Mouse (Mus musculus) midbrain, embryonic 11.5 days (tissue): ENCODE data around the gene Gtpbp8. TPM values are rescaled to one million over a fixed set of nuclear protein-coding genes. Genes with fewer than 3 reads are reported as not detected.

ENCODE experiments used
- ATAC-seq: fragments of 200-750 bp; cut with Nextera tagmentation; 2 replicates; pipeline ENCODE4 v1.8.0; 2017; ENCODE audit warnings: moderate TSS enrichment, moderate library complexity; ENCODE audit not compliant: low FRiP score
- DNase-seq: peaks from one replicate; pipeline ENCODE4 v3.0.0; 2015; ENCODE audit warnings: low spot score; ENCODE audit errors: missing footprints
- H3K27ac ChIP-seq: fragments of 300-500 bp; sonication (generic); 2 replicates; pipeline ENCODE4 v1.5.1; 2014; ENCODE audit warnings: low read depth, low read length
- H3K27me3 ChIP-seq: fragments of 300-500 bp; sonication (generic); 2 replicates; pipeline ENCODE4 v1.6.1; 2014; ENCODE audit warnings: mild to moderate bottlenecking, low read length, moderate library complexity, mixed read lengths; ENCODE audit not compliant: control insufficient read depth, insufficient read depth
- H3K36me3 ChIP-seq: fragments of 300-500 bp; sonication (generic); 2 replicates; pipeline ENCODE4 v1.6.1; 2014; ENCODE audit warnings: mild to moderate bottlenecking, low read length, moderate library complexity, mixed read lengths; ENCODE audit not compliant: control insufficient read depth, insufficient read depth
- H3K4me1 ChIP-seq: fragments of 300-500 bp; sonication (generic); 2 replicates; pipeline ENCODE4 v1.6.1; 2014; ENCODE audit warnings: low read length; ENCODE audit not compliant: control insufficient read depth, insufficient read depth
- H3K4me2 ChIP-seq: fragments of 300-500 bp; sonication (generic); 2 replicates; pipeline ENCODE4 v1.6.1; 2014; ENCODE audit warnings: mild to moderate bottlenecking, moderate library complexity
- H3K4me3 ChIP-seq: fragments of 300-500 bp; sonication (generic); 2 replicates; pipeline ENCODE4 v1.5.1; 2014; ENCODE audit warnings: low read depth, low read length
- H3K9ac ChIP-seq: fragments of 300-500 bp; sonication (generic); 2 replicates; pipeline ENCODE4 v1.6.1; 2014; ENCODE audit warnings: low read length
- H3K9me3 ChIP-seq: fragments of 300-500 bp; sonication (generic); 2 replicates; pipeline ENCODE4 v1.6.1; 2016; ENCODE audit warnings: low read length; ENCODE audit not compliant: control insufficient read depth
- WGBS: fragments of 180-500 bp; shearing (Covaris S2); extraction: QIAGEN DNeasy Blood & Tissue Kit; methylation state at CpG from one replicate; pipeline ENCODE4 v1.1.7; 2014; 5-methylcytosine and 5-hydroxymethylcytosine counted together
- polyA plus RNA-seq: library from polyadenylated mRNA; unstranded; fragments of >200 nt; fragmentation: Nextera tagmentation; extraction: Ambion mirVana; gene quantifications from 2 replicates; pipeline ENCODE4 v1.2.1, GENCODE M21; 2014

Gene Gtpbp8
- polyA plus RNA-seq, 1 experiment from 2014 or later: 37.8 TPM

DNA sequence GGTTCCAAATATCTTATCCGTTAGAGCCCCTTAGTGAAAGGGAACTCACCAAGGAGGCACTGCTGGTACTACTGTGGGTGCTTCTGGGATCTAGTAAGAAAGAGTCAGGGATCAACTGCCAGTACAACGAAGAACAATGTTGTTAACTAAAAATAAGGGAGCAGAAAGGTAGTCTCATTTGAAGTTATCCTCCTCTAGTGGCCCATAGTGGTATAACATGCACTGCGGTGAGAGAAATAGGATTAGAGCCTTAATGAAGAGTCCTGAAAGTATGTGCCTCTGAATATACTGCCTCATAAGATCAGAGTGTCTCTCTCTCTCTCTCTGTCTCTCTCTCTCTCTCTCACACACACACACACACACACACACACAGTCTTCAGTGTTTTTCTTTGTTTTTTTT is 25.6 kb downstream of the Gtpbp8 start:
- ATAC-seq (no peak), DNase-seq (peak; percentile 91)
- H3K4me2 ChIP-seq: no peak overlapping the region
- 72% methylated on average over 3 of the region's 3 CpGs for WGBS
- no peaks in the 10 kb centered on the region for H3K9me3 ChIP-seq
- H3K27me3 ChIP-seq: no peaks in the 10 kb centered on the region
- no peaks in the 10 kb centered on the region; the same call in 1 of the 2 replicates for H3K36me3 ChIP-seq
- H3K9ac ChIP-seq: no peak overlapping the region
- peaks cover 5% of the 10 kb centered on the region; the same call in 1 of the 2 replicates for H3K4me1 ChIP-seq
- no peak overlapping the region for H3K4me3 ChIP-seq
- no peak overlapping the region for H3K27ac ChIP-seq

DNA sequence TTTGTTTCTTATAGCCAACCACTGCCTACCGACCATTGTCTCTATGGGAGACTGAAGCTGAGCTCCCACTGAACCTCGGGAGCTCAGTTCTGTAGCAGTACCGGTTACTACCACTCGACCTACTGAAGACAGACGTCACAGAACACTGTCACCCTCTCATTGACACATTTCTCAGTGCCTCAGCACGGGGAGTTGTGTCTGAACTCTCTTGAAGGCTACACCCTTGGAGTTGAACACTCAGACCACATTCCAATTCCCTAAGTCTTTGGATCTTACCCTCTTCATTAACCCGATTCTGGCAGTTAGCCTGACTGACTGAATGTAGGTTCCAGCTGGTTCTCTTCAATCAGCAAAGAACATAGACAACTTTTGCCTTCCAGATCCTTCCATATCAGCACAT is 26.8 kb downstream of the Gtpbp8 start:
- no peaks in the 10 kb centered on the region; the same call in 1 of the 2 replicates for H3K36me3 ChIP-seq
- H3K4me2 ChIP-seq: no peak overlapping the region
- peaks cover 2% of the 10 kb centered on the region; the same call in 1 of the 2 replicates for H3K4me1 ChIP-seq
- DNase-seq: no peak
- no peak overlapping the region for H3K4me3 ChIP-seq
- no peaks in the 10 kb centered on the region for H3K9me3 ChIP-seq
- no peak for ATAC-seq
- no peak overlapping the region for H3K9ac ChIP-seq
- H3K27me3 ChIP-seq: no peaks in the 10 kb centered on the region
- H3K27ac ChIP-seq: no peak overlapping the region
- 80% methylated on average over 7 of the region's 7 CpGs for WGBS

DNA sequence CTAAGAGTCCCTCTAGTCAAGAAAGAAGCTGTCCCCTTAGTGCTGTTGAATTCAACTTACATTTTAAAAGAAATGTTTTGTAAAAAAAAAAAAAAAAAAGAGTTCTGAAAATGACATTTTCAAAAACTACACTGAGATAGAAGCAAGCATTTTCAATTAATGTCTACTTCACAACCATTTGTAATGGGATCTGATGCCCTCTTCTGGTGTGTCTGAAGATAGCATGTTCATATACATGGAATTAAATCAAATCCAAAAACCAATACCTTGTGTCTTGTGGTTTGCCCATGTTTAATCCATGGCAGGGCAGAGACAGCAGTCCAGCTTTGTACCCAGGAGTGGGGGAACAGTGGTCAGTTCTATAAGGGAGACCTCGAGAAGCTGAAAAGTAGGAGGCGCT is 28.3 kb downstream of the Gtpbp8 start:
- Histone ChIP-seq H3K9ac (no peak overlapping the region), H3K27ac (no peak overlapping the region), H3K4me2 (no peak overlapping the region), H3K4me1 (no peaks in the 10 kb centered on the region), H3K36me3 (no peaks in the 10 kb centered on the region; the same call in 1 of the 2 replicates), H3K9me3 (no peaks in the 10 kb centered on the region), H3K4me3 (no peak overlapping the region), H3K27me3 (no peaks in the 10 kb centered on the region)
- no peak for ATAC-seq
- 76% methylated on average over 2 of the region's 2 CpGs for WGBS
- DNase-seq: no peak

DNA sequence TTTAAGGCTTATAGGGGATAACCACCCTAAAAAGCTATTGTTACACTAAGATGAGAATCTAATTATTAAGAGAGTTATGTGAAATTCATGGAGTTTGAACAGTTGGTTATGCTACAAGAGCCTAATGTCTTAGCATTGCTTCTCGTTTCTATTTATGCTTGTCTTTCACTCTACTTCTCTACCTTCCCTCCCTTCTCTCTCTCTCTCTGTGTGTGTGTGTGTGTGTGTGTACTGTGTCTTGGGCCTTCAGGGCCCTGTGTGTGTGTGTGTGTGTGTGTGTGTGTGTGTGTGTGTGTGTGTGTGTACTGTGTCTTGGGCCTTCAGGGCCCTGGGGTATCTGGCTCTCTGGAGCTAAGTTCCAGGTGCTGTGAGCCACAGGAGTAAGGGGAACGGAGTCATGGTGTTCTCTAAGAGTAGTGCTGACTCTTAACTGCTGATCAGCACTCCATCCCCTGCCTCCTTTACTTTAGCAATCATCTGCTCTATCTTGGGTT is 29.0 kb downstream of the Gtpbp8 start:
- Histone ChIP-seq H3K9me3 (no peaks in the 10 kb centered on the region), H3K27me3 (no peaks in the 10 kb centered on the region), H3K36me3 (no peaks in the 10 kb centered on the region; the same call in 1 of the 2 replicates), H3K4me2 (no peak overlapping the region), H3K4me3 (no peak overlapping the region), H3K4me1 (no peaks in the 10 kb centered on the region), H3K9ac (no peak overlapping the region), H3K27ac (no peak overlapping the region)
- DNase-seq (peak; percentile 91), ATAC-seq (peak; percentile 72)
- 67% methylated on average over 2 of the region's 2 CpGs for WGBS

DNA sequence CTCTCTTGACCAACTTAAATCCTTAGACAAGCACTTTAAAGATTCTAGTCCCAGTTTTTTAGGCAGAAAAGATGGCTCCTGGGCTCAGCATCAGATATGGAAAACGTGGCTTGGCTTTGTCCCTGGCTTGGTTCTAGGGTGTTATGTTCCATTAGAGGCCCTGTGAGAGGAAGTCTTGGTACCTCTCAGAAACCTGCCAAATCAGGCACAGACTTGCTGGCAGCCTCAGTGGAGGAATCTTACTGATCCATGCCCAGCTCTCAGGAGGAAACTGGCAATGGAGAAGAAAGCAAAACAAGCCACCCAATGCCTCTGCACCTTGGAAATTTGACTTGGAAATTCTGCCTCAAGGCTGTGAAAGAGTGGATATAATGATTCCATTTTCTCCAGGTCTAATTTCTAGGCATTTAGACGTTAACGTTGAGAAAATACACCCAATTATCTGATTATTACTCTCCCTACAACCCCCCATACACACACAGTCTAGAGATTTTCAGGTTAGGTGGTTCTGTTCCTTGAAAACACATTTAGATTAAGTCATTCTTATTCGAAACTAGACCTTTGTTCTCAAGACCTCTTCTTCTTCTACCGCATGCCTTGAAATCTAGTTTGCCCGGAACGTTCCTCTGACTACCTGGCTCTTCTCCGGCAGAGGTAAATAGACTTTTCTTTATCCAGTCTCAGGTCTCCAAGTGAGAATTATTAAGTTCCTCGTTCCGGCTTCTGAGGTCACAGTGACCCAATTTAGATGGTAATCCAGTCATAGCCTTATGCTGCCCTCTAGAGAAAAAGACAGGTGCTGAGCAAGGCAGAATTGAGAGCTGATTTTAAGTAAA is 29.6 kb downstream of the Gtpbp8 start:
- Histone ChIP-seq H3K4me2 (no peak overlapping the region), H3K4me1 (no peaks in the 10 kb centered on the region), H3K9ac (no peak overlapping the region), H3K36me3 (no peaks in the 10 kb centered on the region; the same call in 1 of the 2 replicates), H3K27ac (no peak overlapping the region), H3K27me3 (no peaks in the 10 kb centered on the region), H3K9me3 (no peaks in the 10 kb centered on the region), H3K4me3 (no peak overlapping the region)
- DNase-seq (peak; percentile 85), ATAC-seq (peak; percentile 76)
- WGBS: 34% methylated on average over 10 of the region's 10 CpGs

DNA sequence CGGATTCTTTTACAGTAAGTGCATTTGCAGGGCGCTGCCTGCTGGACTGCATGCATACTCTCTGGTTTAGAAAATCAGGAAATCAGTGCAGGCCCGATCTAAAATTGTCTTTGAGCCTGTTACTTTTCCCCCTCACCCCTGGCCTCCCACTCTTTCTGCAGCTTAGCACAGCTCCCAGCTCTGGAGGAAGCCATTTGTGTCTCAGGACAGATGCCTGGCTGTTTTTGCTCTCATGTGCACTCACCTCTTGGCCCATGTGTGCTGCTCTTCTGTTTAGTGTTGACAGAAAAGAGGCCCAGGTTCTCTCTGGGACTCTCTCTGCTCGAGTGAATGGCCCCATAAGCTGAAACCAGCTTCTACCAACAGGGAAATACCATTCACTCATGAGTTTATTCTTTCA is 42.7 kb downstream of the Gtpbp8 start:
- peak; percentile 75 for DNase-seq
- 69% methylated on average over 4 of the region's 4 CpGs for WGBS
- H3K9me3 ChIP-seq: no peaks in the 10 kb centered on the region

DNA sequence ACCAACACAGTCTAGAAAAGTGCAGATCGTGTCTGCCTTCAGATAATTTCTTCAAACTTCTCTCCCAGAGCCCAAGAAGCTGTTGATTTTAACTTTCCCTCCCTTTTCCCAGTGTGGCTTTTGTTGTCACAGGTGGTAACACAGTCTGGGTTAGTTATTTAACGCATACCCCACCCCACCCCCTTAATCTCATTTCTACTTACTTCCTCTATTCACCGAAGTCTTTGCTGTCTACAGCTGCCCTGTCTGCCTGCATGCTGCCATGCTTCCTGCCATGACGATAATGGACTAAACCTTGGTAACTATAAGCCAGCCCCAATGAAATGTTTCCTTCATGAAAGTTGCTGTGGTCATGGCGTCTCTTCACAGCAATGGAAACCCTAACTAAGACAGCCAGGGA is 43.9 kb downstream of the Gtpbp8 start:
- DNase-seq (no peak), ATAC-seq (no peak)
- 67% methylated on average over 5 of the region's 5 CpGs for WGBS
- no peaks in the 10 kb centered on the region for H3K27me3 ChIP-seq
- no peak overlapping the region for H3K4me2 ChIP-seq
- H3K9ac ChIP-seq: no peak overlapping the region
- peaks cover 3% of the 10 kb centered on the region; the same call in 1 of the 2 replicates for H3K4me1 ChIP-seq
- H3K36me3 ChIP-seq: no peaks in the 10 kb centered on the region
- H3K4me3 ChIP-seq: no peak overlapping the region
- no peaks in the 10 kb centered on the region for H3K9me3 ChIP-seq
- H3K27ac ChIP-seq: no peak overlapping the region

More for the DNA sequence above, 42.7 kb downstream of the Gtpbp8 start:
- ATAC-seq: no peak
- Histone ChIP-seq H3K9ac (no peak overlapping the region), H3K36me3 (no peaks in the 10 kb centered on the region), H3K4me2 (no peak overlapping the region), H3K27ac (no peak overlapping the region), H3K4me3 (no peak overlapping the region), H3K27me3 (no peaks in the 10 kb centered on the region), H3K4me1 (peaks cover 3% of the 10 kb centered on the region; the same call in 1 of the 2 replicates)

DNA sequence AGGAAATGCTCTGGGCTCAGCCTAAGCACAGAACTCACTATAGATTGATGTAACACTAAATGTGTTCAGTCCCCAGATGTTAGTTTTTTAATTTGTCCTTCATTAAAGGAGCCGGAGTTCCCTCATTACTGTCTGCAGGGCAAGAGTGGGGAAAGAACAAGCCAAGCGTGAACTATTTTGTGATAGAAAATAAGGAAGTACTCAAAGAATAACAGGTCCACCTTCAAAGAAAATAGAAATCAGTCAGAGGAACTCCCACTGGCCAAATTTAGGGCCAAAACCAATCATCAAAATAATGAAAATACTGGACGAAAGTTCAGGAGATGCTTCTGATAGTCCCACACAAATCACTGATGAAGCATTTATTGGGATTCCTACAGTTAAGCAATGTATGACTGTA is 45.0 kb downstream of the Gtpbp8 start:
- DNase-seq: no peak
- H3K4me1 ChIP-seq: peaks cover 3% of the 10 kb centered on the region; the same call in 1 of the 2 replicates
- H3K9me3 ChIP-seq: no peaks in the 10 kb centered on the region
- H3K4me2 ChIP-seq: no peak overlapping the region
- WGBS: 95% methylated on average over 3 of the region's 3 CpGs
- H3K27me3 ChIP-seq: no peaks in the 10 kb centered on the region
- H3K36me3 ChIP-seq: no peaks in the 10 kb centered on the region
- H3K9ac ChIP-seq: no peak overlapping the region
- H3K4me3 ChIP-seq: no peak overlapping the region
- no peak for ATAC-seq
- no peak overlapping the region for H3K27ac ChIP-seq

DNA sequence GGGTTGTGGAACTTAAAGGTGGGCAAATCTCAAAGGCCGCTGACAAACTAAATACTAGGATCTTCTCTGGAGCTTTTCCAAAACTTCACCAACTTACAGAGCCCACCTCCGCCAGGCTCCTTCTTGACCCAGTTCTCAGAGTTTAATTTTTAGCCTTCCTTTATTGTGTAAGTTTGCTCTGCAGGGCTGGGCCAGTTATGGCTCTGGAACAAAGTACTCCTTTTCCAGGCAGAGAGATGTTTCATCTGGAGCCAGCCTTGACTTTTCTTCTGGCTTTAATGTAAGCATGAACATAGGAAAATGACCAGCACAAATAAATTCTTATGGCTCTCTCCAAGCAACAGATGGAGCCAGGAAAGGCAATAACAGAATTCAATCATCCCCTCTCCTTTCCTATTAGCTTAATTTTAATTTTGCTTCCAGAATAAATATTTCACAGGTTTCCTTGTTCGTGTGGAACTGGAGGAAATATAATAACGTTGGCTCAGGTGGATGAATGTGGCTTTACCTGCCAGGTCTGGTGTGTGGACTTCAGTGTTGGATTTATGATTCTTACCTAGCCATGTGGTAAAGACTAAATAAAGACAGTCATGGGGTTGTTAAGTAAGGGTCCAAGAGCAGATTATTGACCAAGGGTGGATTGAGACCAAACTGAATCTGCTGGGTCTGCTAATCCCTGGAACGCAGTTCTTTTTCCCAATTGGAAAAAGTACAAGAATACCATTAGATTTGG is 48.5 kb downstream of the Gtpbp8 start:
- no peak overlapping the region for H3K27ac ChIP-seq
- no peaks in the 10 kb centered on the region for H3K4me1 ChIP-seq
- 91% methylated on average over 5 of the region's 5 CpGs for WGBS
- ATAC-seq: no peak
- no peaks in the 10 kb centered on the region for H3K27me3 ChIP-seq
- H3K9me3 ChIP-seq: no peaks in the 10 kb centered on the region
- no peak overlapping the region for H3K4me2 ChIP-seq
- H3K9ac ChIP-seq: no peak overlapping the region
- H3K36me3 ChIP-seq: no peaks in the 10 kb centered on the region
- H3K4me3 ChIP-seq: no peak overlapping the region
- no peak for DNase-seq
